In genomic region chr7:144907793-144908192, GRCm38 (mm10) we compare ENCODE assay signal across 14 mouse cellular contexts. TPM values are rescaled to one million over a fixed set of nuclear protein-coding genes. Genes with fewer than 3 reads are reported as not detected.
DNase-seq lines count a peak whose midpoint lies in the region; ATAC-seq and TF ChIP-seq lines count a peak whose summit lies in the region.
"Had no signal": no experiment of that assay in that cellular context is flagged by ENCODE, and none has a peak within 500 bp of the region (broad histone marks: within the 10 kb centered on the region; RNA-seq: fewer than 3 reads in every experiment).

No protein-coding gene starts in this region.

- ATAC-seq in lung, embryonic 14.5 days (ENCODE audit: insufficient read depth), result no peak

- no peaks in the 10 kb centered on the region for H3K36me3 ChIP-seq in lung, embryonic 14.5 days (ENCODE audit: insufficient read depth)
- H3K36me3 ChIP-seq in ES-E14 (ENCODE audit: control insufficient read depth, insufficient read depth, low read length, poor library complexity, severe bottlenecking), result no peaks in the 10 kb centered on the region
- H3K36me3 ChIP-seq: embryonic facial prominence, embryonic 12.5 days; neural tube, embryonic 12.5 days had no signal

- 10% methylated on average over 8 of the region's 8 CpGs for WGBS in lung, embryonic 14.5 days

- no peak overlapping the region for H3K27ac ChIP-seq in lung, embryonic 14.5 days (ENCODE audit: low read depth)
- no peak overlapping the region for H3K27ac ChIP-seq in ES-E14 (ENCODE audit: insufficient read depth, low read depth, low read length, poor library complexity, severe bottlenecking)
- H3K27ac ChIP-seq: embryonic facial prominence, embryonic 12.5 days; neural tube, embryonic 12.5 days had no signal

- peak; percentile 48 for TF ChIP-seq CTCF in lung, embryonic 14.5 days (IDR thresholded peaks at IDR 0.05; ENCODE audit: low read depth)

- H3K27me3 ChIP-seq in lung, embryonic 14.5 days (ENCODE audit: insufficient read depth, low read length), result 0 out of 2 replicates have a peak, but pooled peaks cover 3% of the 10 kb centered on the region
- H3K27me3 ChIP-seq: neural tube, embryonic 12.5 days had no signal

- peak; percentile 63 for DNase-seq in lung, embryonic 14.5 days
- DNase-seq in lung, adult 18-20 months, result no peak
- peak; percentile 70 for DNase-seq in ES-E14 (ENCODE audit: low read depth, low spot score)
- DNase-seq in embryo, embryonic 10.5 days (ENCODE audit: low spot score), result peak; percentile 71
- peak; percentile 63 for DNase-seq in mesoderm, embryonic 11.5 days (ENCODE audit: low read depth, low spot score)
- DNase-seq in frontal cortex, adult 2 months (ENCODE audit: extremely low spot score in 1 of 2, low spot score in 1 of 2), result no peak
- no peak for DNase-seq in lung, postnatal 4 days
- no peak for DNase-seq in cerebellum, adult 11 months
- DNase-seq: lung, postnatal 36 days had no signal

- H3K9me3 ChIP-seq in lung, embryonic 14.5 days (ENCODE audit: low read depth, low read length), result no peaks in the 10 kb centered on the region
- no peaks in the 10 kb centered on the region for H3K9me3 ChIP-seq in ES-E14 (ENCODE audit: control insufficient read depth, insufficient read depth, low read depth, low read length)
- H3K9me3 ChIP-seq: embryonic facial prominence, embryonic 12.5 days; neural tube, embryonic 12.5 days had no signal

- no peak overlapping the region for H3K9ac ChIP-seq in lung, embryonic 14.5 days
- H3K9ac ChIP-seq in ES-E14 (ENCODE audit: insufficient read depth, low read depth, low read length, poor library complexity, severe bottlenecking), result no peak overlapping the region
- H3K9ac ChIP-seq: embryonic facial prominence, embryonic 12.5 days; neural tube, embryonic 12.5 days had no signal

- 0 out of 2 replicates have a peak, but pooled peaks cover 2% of the 10 kb centered on the region for H3K4me1 ChIP-seq in lung, embryonic 14.5 days (ENCODE audit: insufficient read depth)
- peaks cover 0 to 10% of the 10 kb centered on the region in 2 experiments; a peak in 2 of 4 replicates for H3K4me1 ChIP-seq in ES-E14 (ENCODE audit: control insufficient read depth in 2 of 2, insufficient read depth in 2 of 2, low read length in 2 of 2, poor library complexity in 1 of 2)

- H3K4me2 ChIP-seq in lung, embryonic 14.5 days, result no peak overlapping the region
- H3K4me2 ChIP-seq: embryonic facial prominence, embryonic 12.5 days; neural tube, embryonic 12.5 days had no signal

- H3K4me3 ChIP-seq in lung, embryonic 14.5 days (ENCODE audit: low read depth, low read length), result no peak overlapping the region
- H3K4me3 ChIP-seq in ES-E14 (ENCODE audit: insufficient read depth in 1 of 2, low read depth in 1 of 2, low read length in 2 of 2, poor library complexity in 1 of 2, severe bottlenecking in 1 of 2), result no peak overlapping the region
- H3K4me3 ChIP-seq: embryonic facial prominence, embryonic 12.5 days; neural tube, embryonic 12.5 days had no signal

- in situ Hi-C loops in ES-E14 (cut with MboI; ENCODE audit: low sequenced_read_pairs in 2 of 2, unreplicated experiment in 2 of 2), result loop anchor here in 1 of 2 experiments (25.0 kb wide), 1 partner anchor 320 kb away; the partner anchor contains the start of gene Fadd

TF ChIP-seq in ES-E14, 5 proteins besides CTCF, POLR2A, EP300 and RAD21:
- TF ChIP-seq HCFC1 (IDR thresholded peaks at IDR 0.05; ENCODE audit: borderline replicate concordance, insufficient read depth, low read length), result peak; percentile 43; the same call in 1 of the 2 replicates
- no peak for TF ChIP-seq CHD2 (IDR thresholded peaks at IDR 0.05; ENCODE audit: low read depth, low read length)
- TF ChIP-seq MAFK (IDR thresholded peaks at IDR 0.05; ENCODE audit: insufficient read depth, low read depth, low read length), result peak; percentile 87
- TF ChIP-seq ZC3H11A (IDR thresholded peaks at IDR 0.05; ENCODE audit: borderline replicate concordance, low read depth, low read length), result no peak
- TF ChIP-seq ZNF384 (IDR thresholded peaks at IDR 0.05; ENCODE audit: low read depth, low read length), result 0 out of 2 replicates have a peak, but pooled peaks have one; percentile 13
TF ChIP-seq in ES-E14: peak in this region for 3.

RNA-seq across cellular contexts. Expression of gene LTO1, which starts 7.1 kb away (rescaled TPM):
- 22.1 and 22.3 TPM in 2 replicates for polyA plus RNA-seq in lung, embryonic 14.5 days (2014; fragmentation: Nextera tagmentation; extraction: Ambion mirVana)
- 23.9 TPM in 2 replicates for total RNA-seq in ES-E14 (2012; rRNA removed)
- polyA plus RNA-seq in frontal cortex, adult 2 months (2012; rRNA removed), result 36.5 and 44.2 TPM in 2 replicates

RNA-seq across cellular contexts. Expression of gene Fgf15, which starts 11.5 kb away (rescaled TPM):
- polyA plus RNA-seq in lung, embryonic 14.5 days (2014; fragmentation: Nextera tagmentation; extraction: Ambion mirVana), result not detected in 2 replicates
- total RNA-seq in ES-E14 (2012; rRNA removed), result 10.8 and 43.2 TPM in 2 replicates
- polyA plus RNA-seq in frontal cortex, adult 2 months (2012; rRNA removed), result not detected in 2 replicates
- total RNA-seq: gastrocnemius, adult 18-20 months; left cerebral cortex, postnatal 14 days had no signal
- polyA plus RNA-seq: intestine, embryonic 14.5 days had no signal

RNA-seq across cellular contexts. Expression of gene Ccnd1, which starts 31.9 kb away (rescaled TPM):
- 148 and 154 TPM in 2 replicates for polyA plus RNA-seq in lung, embryonic 14.5 days (2014; fragmentation: Nextera tagmentation; extraction: Ambion mirVana)
- total RNA-seq in ES-E14 (2012; rRNA removed), result 57.6 and 65.9 TPM in 2 replicates
- 29.8 and 36.6 TPM in 2 replicates for polyA plus RNA-seq in frontal cortex, adult 2 months (2012; rRNA removed)

Comparison
In these comparisons a context has a peak if more than half of its experiments do, and no peak if none do; other contexts are left out.
1. DNase-seq: peak in lung, embryonic 14.5 days (single experiment), ES-E14 (single experiment), embryo, embryonic 10.5 days (single experiment) and mesoderm, embryonic 11.5 days (single experiment); none in lung, adult 18-20 months (0 of 2), frontal cortex, adult 2 months (0 of 2), lung, postnatal 4 days (0 of 2) and cerebellum, adult 11 months (single experiment).